ENCODE assay signal across 29 mouse cellular contexts in genomic region chr3:108312414-108312813, GRCm38 (mm10). TPM values are rescaled to one million over a fixed set of nuclear protein-coding genes. Genes with fewer than 3 reads are reported as not detected.
A peak's percentile ranks its signal among the peaks of the same experiment; 100 is the strongest.
DNase-seq lines count a peak whose midpoint lies in the region; ATAC-seq and TF ChIP-seq lines count a peak whose summit lies in the region.
"Had no signal": no experiment of that assay in that cellular context is flagged by ENCODE, and none has a peak within 500 bp of the region (broad histone marks: within the 10 kb centered on the region; RNA-seq: fewer than 3 reads in every experiment).

No protein-coding gene starts in this region.

- H3K9me3 ChIP-seq in MEL (replicated peaks; ENCODE audit: insufficient read depth, low read length) = no peaks in the 10 kb centered on the region
- H3K9me3 ChIP-seq: embryonic facial prominence, embryonic 12.5 days; embryonic facial prominence, embryonic 15.5 days; forebrain, embryonic 13.5 days; G1E; heart, embryonic 10.5 days; heart, embryonic 13.5 days; hindbrain, embryonic 12.5 days; hindbrain, embryonic 15.5 days had no signal

- no peak for TF ChIP-seq EP300 in MEL (IDR thresholded peaks at IDR 0.05; ENCODE audit: low read depth in 1 of 2, low read length in 2 of 2)

- H3K27ac ChIP-seq in gastrocnemius, adult 2 months = peak overlapping the region; percentile 85
- H3K27ac ChIP-seq in MEL (ENCODE audit: control insufficient read depth, low read depth, low read length) = no peak overlapping the region
- H3K27ac ChIP-seq: embryonic facial prominence, embryonic 12.5 days; embryonic facial prominence, embryonic 15.5 days; forebrain, embryonic 13.5 days; heart, embryonic 10.5 days; hindbrain, embryonic 12.5 days; hindbrain, embryonic 15.5 days had no signal

- no peak for TF ChIP-seq POLR2A in MEL (IDR thresholded peaks at IDR 0.05; ENCODE audit: control insufficient read depth in 1 of 2, insufficient read depth in 1 of 2, low read depth in 1 of 2, low read length in 2 of 2, poor library complexity in 1 of 2)

- no peak for TF ChIP-seq CTCF in gastrocnemius, adult 2 months (IDR thresholded peaks at IDR 0.05)
- no peak for TF ChIP-seq CTCF in MEL (IDR thresholded peaks at IDR 0.05 in 2 of 3, conservative IDR thresholded peaks at IDR 0.05 in 1 of 3; ENCODE audit: control insufficient read depth in 1 of 3, insufficient read depth in 1 of 3, low read depth in 2 of 3, low read length in 3 of 3, poor library complexity in 1 of 3, severe bottlenecking in 1 of 3)

- no peaks in the 10 kb centered on the region for H3K27me3 ChIP-seq in MEL (ENCODE audit: control insufficient read depth in 1 of 2, insufficient read depth in 2 of 2, low read length in 2 of 2)
- H3K27me3 ChIP-seq: CH12.LX; embryonic facial prominence, embryonic 12.5 days; embryonic facial prominence, embryonic 15.5 days; forebrain, embryonic 13.5 days; heart, embryonic 13.5 days; hindbrain, embryonic 12.5 days; hindbrain, embryonic 15.5 days had no signal

- no peaks in the 10 kb centered on the region for H3K79me2 ChIP-seq in MEL (ENCODE audit: control insufficient read depth, insufficient read depth, low read length, poor library complexity)

- H3K4me3 ChIP-seq in gastrocnemius, adult 2 months = no peak overlapping the region
- H3K4me3 ChIP-seq in MEL (ENCODE audit: control insufficient read depth in 1 of 2, insufficient read depth in 1 of 2, low read depth in 2 of 2, low read length in 2 of 2) = no peak overlapping the region
- H3K4me3 ChIP-seq: embryonic facial prominence, embryonic 12.5 days; embryonic facial prominence, embryonic 15.5 days; forebrain, embryonic 13.5 days; heart, embryonic 10.5 days; heart, embryonic 13.5 days; hindbrain, embryonic 12.5 days; hindbrain, embryonic 15.5 days had no signal

- intact Hi-C loops in gastrocnemius, adult 2 months (cut with DNase I) = loop anchor here (2.0 kb wide), 1 partner anchor 16 kb away; no protein-coding TSS in a partner anchor

- no peak for DNase-seq in gastrocnemius, adult 2 months
- no peak for DNase-seq in gastrocnemius, postnatal 4 days (ENCODE audit: low spot score in 2 of 2)
- DNase-seq in MEL (ENCODE audit: low read depth, low spot score) = peak; percentile 30
- no peak for DNase-seq in liver
- no peak for DNase-seq in ovary, postnatal 36 days (ENCODE audit: low spot score)
- DNase-seq: B cell, adult 2 months; cerebellum, adult 11 months; cerebellum, adult 2 months; cerebellum, adult 9-11 months; cerebellum, postnatal 25 days had no signal

- no peak for TF ChIP-seq RAD21 in MEL (IDR thresholded peaks at IDR 0.05; ENCODE audit: low read depth, low read length)

- no peak overlapping the region for H3K9ac ChIP-seq in MEL (ENCODE audit: control insufficient read depth, low read depth, low read length, poor library complexity, severe bottlenecking)
- H3K9ac ChIP-seq: embryonic facial prominence, embryonic 12.5 days; embryonic facial prominence, embryonic 15.5 days; forebrain, embryonic 13.5 days; heart, embryonic 13.5 days; hindbrain, embryonic 12.5 days; hindbrain, embryonic 15.5 days had no signal

- H3K36me3 ChIP-seq in MEL (ENCODE audit: control insufficient read depth in 1 of 2, insufficient read depth in 2 of 2, low read length in 2 of 2) = peaks cover 0 to 3% of the 10 kb centered on the region in 2 experiments; a peak in 1 of 4 replicates
- H3K36me3 ChIP-seq: embryonic facial prominence, embryonic 15.5 days; G1E had no signal

- 0 out of 2 replicates have a peak, but pooled peaks have one; percentile 14 for ATAC-seq in megakaryocyte-erythroid progenitor cell, adult 5-6 weeks (replicated peaks; ENCODE audit: low FRiP score, low TSS enrichment, poor library complexity, severe bottlenecking)
- ATAC-seq: forebrain, embryonic 13.5 days; forebrain, embryonic 16.5 days had no signal

- H3K4me1 ChIP-seq in MEL (ENCODE audit: control insufficient read depth in 1 of 2, insufficient read depth in 2 of 2, low read length in 2 of 2) = peaks cover 6 to 10% of the 10 kb centered on the region in 2 experiments; a peak in 3 of 4 replicates
- H3K4me1 ChIP-seq: embryonic facial prominence, embryonic 12.5 days had no signal

TF ChIP-seq in MEL, 35 proteins besides CTCF, POLR2A, EP300 and RAD21:
- TF ChIP-seq ZNF384 (IDR thresholded peaks at IDR 0.05; ENCODE audit: low read depth, low read length) (no peak), KAT2A (conservative IDR thresholded peaks at IDR 0.05; ENCODE audit: low read depth, low read length) (no peak), SIN3A (IDR thresholded peaks at IDR 0.05; ENCODE audit: low read length) (no peak), TBP (IDR thresholded peaks at IDR 0.05; ENCODE audit: low read depth, low read length) (no peak), MXI1 (IDR thresholded peaks at IDR 0.05; ENCODE audit: low read depth, low read length) (no peak)

RNA-seq across cellular contexts. Expression of gene Sort1, which starts 28.5 kb away (rescaled TPM):
- 10 to 100 TPM; 28.4 to 56.4 TPM for total RNA-seq in gastrocnemius, adult 2 months (2021)
- 10 to 100 TPM; 54.6 to 59.9 TPM for total RNA-seq in gastrocnemius, postnatal 4 days (2021)
- total RNA-seq in MEL (2012; rRNA removed) = 10.2 and 12.3 TPM in 2 replicates
- 10 to 100 TPM; 22.7 to 28.3 TPM for polyA plus RNA-seq in MEL (2012; ENCODE audit: insufficient read depth in 1 of 2, insufficient read length in 2 of 2, low read depth in 1 of 2, low replicate concordance in 2 of 2, missing spikeins in 1 of 2)
- total RNA-seq in megakaryocyte-erythroid progenitor cell, adult 5-6 weeks (2014; fragmentation: Nextera tagmentation) = 4.5 and 7.6 TPM in 2 replicates
- total RNA-seq in megakaryocyte-erythroid progenitor cell, adult 5-6 weeks (2017) = 5.8 and 7.7 TPM in 2 replicates

RNA-seq across cellular contexts. Expression of gene Mybphl, which starts 52.3 kb away (rescaled TPM):
- not detected for total RNA-seq in gastrocnemius, adult 2 months (2021)
- total RNA-seq in gastrocnemius, postnatal 4 days (2021) = not detected
- not detected in 2 replicates for total RNA-seq in MEL (2012; rRNA removed)
- not detected for polyA plus RNA-seq in MEL (2012; ENCODE audit: insufficient read depth in 1 of 2, insufficient read length in 2 of 2, low read depth in 1 of 2, low replicate concordance in 2 of 2, missing spikeins in 1 of 2)
- not detected in 2 replicates for total RNA-seq in megakaryocyte-erythroid progenitor cell, adult 5-6 weeks (2014; fragmentation: Nextera tagmentation)
- not detected in 2 replicates for total RNA-seq in megakaryocyte-erythroid progenitor cell, adult 5-6 weeks (2017)
- total RNA-seq: adrenal gland, adult 2 months; adrenal gland, postnatal 14 days; adrenal gland, postnatal 4 days; CH12.LX; common myeloid progenitor, adult 5-6 weeks; G1E; gastrocnemius, adult 18-20 months; hematopoietic stem cell, adult 5-6 weeks had no signal
- polyA plus RNA-seq: adrenal gland, adult 2 months; cerebellum, adult 2 months; forebrain, embryonic 13.5 days; G1E; gonadal fat pad, adult 2 months; hindbrain, embryonic 12.5 days; intestine, embryonic 14.5 days had no signal

RNA-seq across cellular contexts. Expression of gene Psma5, which starts 55.7 kb away (rescaled TPM):
- 10 to 100 TPM; 51.8 to 55.7 TPM for total RNA-seq in gastrocnemius, adult 2 months (2021)
- 100 to 1,000 TPM; 126 to 128 TPM for total RNA-seq in gastrocnemius, postnatal 4 days (2021)
- 353 and 414 TPM in 2 replicates for total RNA-seq in MEL (2012; rRNA removed)
- 100 to 1,000 TPM in 1 of 2 experiments, not detected in 1; 429 TPM for polyA plus RNA-seq in MEL (2012; ENCODE audit: insufficient read depth in 1 of 2, insufficient read length in 2 of 2, low read depth in 1 of 2, low replicate concordance in 2 of 2, missing spikeins in 1 of 2)
- total RNA-seq in megakaryocyte-erythroid progenitor cell, adult 5-6 weeks (2014; fragmentation: Nextera tagmentation) = 223 and 248 TPM in 2 replicates
- 358 and 414 TPM in 2 replicates for total RNA-seq in megakaryocyte-erythroid progenitor cell, adult 5-6 weeks (2017)
